ENCODE assay signal across 19 mouse cellular contexts in the genomic region with DNA sequence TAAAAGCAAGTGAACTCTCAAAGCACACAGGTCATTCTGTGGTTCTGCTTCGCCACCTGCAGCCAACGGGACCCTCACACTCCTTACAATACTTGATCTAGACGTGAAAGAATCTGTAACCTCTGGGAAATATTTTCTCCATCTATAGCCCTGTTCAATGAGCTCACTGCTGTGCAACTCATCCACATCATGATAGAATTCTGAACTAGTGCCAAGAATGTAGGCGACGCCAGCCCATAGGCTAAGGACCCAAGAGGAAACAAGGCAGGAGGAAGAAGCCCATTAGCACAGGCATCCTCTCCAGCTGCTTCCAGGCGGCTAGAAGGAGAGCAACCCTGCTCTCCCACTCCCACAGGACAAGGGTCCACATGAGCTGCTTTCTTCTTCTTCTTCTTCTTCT.
DNase-seq lines count a peak whose midpoint lies in the region; ATAC-seq and TF ChIP-seq lines count a peak whose summit lies in the region.
"Had no signal": no experiment of that assay in that cellular context is flagged by ENCODE, and none has a peak within 500 bp of the region (broad histone marks: within the 10 kb centered on the region; RNA-seq: fewer than 3 reads in every experiment).

No protein-coding gene starts in this region.

- H3K4me3 ChIP-seq in heart, postnatal 0 days (ENCODE audit: low read depth, low read length) = no peak overlapping the region
- no peak overlapping the region for H3K4me3 ChIP-seq in lung, embryonic 14.5 days (ENCODE audit: low read depth, low read length)
- no peak overlapping the region for H3K4me3 ChIP-seq in intestine, embryonic 15.5 days (replicated peaks)
- no peak overlapping the region for H3K4me3 ChIP-seq in stomach, embryonic 15.5 days (replicated peaks)
- H3K4me3 ChIP-seq: embryonic facial prominence, embryonic 15.5 days; forebrain, embryonic 12.5 days; hindbrain, embryonic 12.5 days; megakaryocyte, embryonic 14.5 days; neural tube, embryonic 12.5 days had no signal

- DNase-seq in heart, postnatal 0 days (ENCODE audit: low spot score) = no peak
- DNase-seq in heart, adult 11 months = no peak
- DNase-seq in lung, embryonic 14.5 days = peak; percentile 90
- DNase-seq in lung, postnatal 25 days (ENCODE audit: low spot score) = no peak
- DNase-seq in retina, embryonic 14.5 days (ENCODE audit: low spot score) = no peak
- DNase-seq: adrenal gland, postnatal 14 days; cerebellum, adult 2 months; gastrocnemius, postnatal 25 days; kidney, adult 9 months; left cerebral cortex, postnatal 4 days; right cerebral cortex, postnatal 25 days; thymus, adult 18-20 months had no signal

- peak overlapping the region; percentile 72 for H3K27ac ChIP-seq in heart, postnatal 0 days (ENCODE audit: low read depth)
- H3K27ac ChIP-seq in lung, embryonic 14.5 days (ENCODE audit: low read depth) = peak overlapping the region; percentile 89
- H3K27ac ChIP-seq in intestine, embryonic 15.5 days = peak overlapping the region; percentile 1; the same call in 1 of the 2 replicates
- no peak overlapping the region; the same call in 1 of the 2 replicates for H3K27ac ChIP-seq in stomach, embryonic 15.5 days
- H3K27ac ChIP-seq: embryonic facial prominence, embryonic 15.5 days; forebrain, embryonic 12.5 days; hindbrain, embryonic 12.5 days; neural tube, embryonic 12.5 days had no signal

- H3K9me3 ChIP-seq in heart, postnatal 0 days (replicated peaks; ENCODE audit: control insufficient read depth, low read length) = no peaks in the 10 kb centered on the region
- H3K9me3 ChIP-seq in lung, embryonic 14.5 days (ENCODE audit: low read depth, low read length) = no peaks in the 10 kb centered on the region
- H3K9me3 ChIP-seq in intestine, embryonic 15.5 days = no peaks in the 10 kb centered on the region
- no peaks in the 10 kb centered on the region for H3K9me3 ChIP-seq in stomach, embryonic 15.5 days
- H3K9me3 ChIP-seq: embryonic facial prominence, embryonic 15.5 days; forebrain, embryonic 12.5 days; hindbrain, embryonic 12.5 days; megakaryocyte, embryonic 14.5 days; neural tube, embryonic 12.5 days had no signal

- H3K9ac ChIP-seq in heart, postnatal 0 days (replicated peaks; ENCODE audit: low read depth, low read length) = no peak overlapping the region
- no peak overlapping the region for H3K9ac ChIP-seq in lung, embryonic 14.5 days
- H3K9ac ChIP-seq in intestine, embryonic 15.5 days = no peak overlapping the region
- H3K9ac ChIP-seq in stomach, embryonic 15.5 days = no peak overlapping the region
- H3K9ac ChIP-seq: embryonic facial prominence, embryonic 15.5 days; forebrain, embryonic 12.5 days; hindbrain, embryonic 12.5 days; neural tube, embryonic 12.5 days had no signal

- no peaks in the 10 kb centered on the region for H3K27me3 ChIP-seq in heart, postnatal 0 days (ENCODE audit: control insufficient read depth, insufficient read depth, low read length)
- no peaks in the 10 kb centered on the region for H3K27me3 ChIP-seq in lung, embryonic 14.5 days (ENCODE audit: insufficient read depth, low read length)
- no peaks in the 10 kb centered on the region for H3K27me3 ChIP-seq in intestine, embryonic 15.5 days (replicated peaks)
- H3K27me3 ChIP-seq in stomach, embryonic 15.5 days (replicated peaks) = no peaks in the 10 kb centered on the region
- H3K27me3 ChIP-seq: embryonic facial prominence, embryonic 15.5 days; forebrain, embryonic 12.5 days; hindbrain, embryonic 12.5 days; neural tube, embryonic 12.5 days had no signal

- 10% methylated on average over 6 of the region's 6 CpGs for WGBS in heart, postnatal 0 days
- 26% methylated on average over 6 of the region's 6 CpGs for WGBS in lung, embryonic 14.5 days
- WGBS in intestine, embryonic 15.5 days = 51% methylated on average over 6 of the region's 6 CpGs
- 42% methylated on average over 6 of the region's 6 CpGs for WGBS in stomach, embryonic 15.5 days

- TF ChIP-seq CTCF in heart, postnatal 0 days (IDR thresholded peaks at IDR 0.05; ENCODE audit: low read depth) = no peak
- TF ChIP-seq CTCF in lung, embryonic 14.5 days (IDR thresholded peaks at IDR 0.05; ENCODE audit: low read depth) = no peak

- H3K4me1 ChIP-seq in heart, postnatal 0 days (ENCODE audit: control insufficient read depth, insufficient read depth) = peaks cover 66% of the 10 kb centered on the region
- H3K4me1 ChIP-seq in lung, embryonic 14.5 days (ENCODE audit: insufficient read depth) = peaks cover 45% of the 10 kb centered on the region
- H3K4me1 ChIP-seq in intestine, embryonic 15.5 days (replicated peaks) = peaks cover 23% of the 10 kb centered on the region
- H3K4me1 ChIP-seq in stomach, embryonic 15.5 days = peaks cover 18% of the 10 kb centered on the region

- H3K4me2 ChIP-seq in heart, postnatal 0 days (ENCODE audit: low read depth, low read length) = no peak overlapping the region
- no peak overlapping the region for H3K4me2 ChIP-seq in lung, embryonic 14.5 days
- H3K4me2 ChIP-seq in intestine, embryonic 15.5 days (replicated peaks) = no peak overlapping the region
- H3K4me2 ChIP-seq in stomach, embryonic 15.5 days = no peak overlapping the region
- H3K4me2 ChIP-seq: embryonic facial prominence, embryonic 15.5 days; forebrain, embryonic 12.5 days; hindbrain, embryonic 12.5 days; neural tube, embryonic 12.5 days had no signal

- no peaks in the 10 kb centered on the region for H3K36me3 ChIP-seq in heart, postnatal 0 days (replicated peaks; ENCODE audit: control insufficient read depth, insufficient read depth, low read length)
- no peaks in the 10 kb centered on the region for H3K36me3 ChIP-seq in lung, embryonic 14.5 days (ENCODE audit: insufficient read depth)
- H3K36me3 ChIP-seq in intestine, embryonic 15.5 days = no peaks in the 10 kb centered on the region
- no peaks in the 10 kb centered on the region for H3K36me3 ChIP-seq in stomach, embryonic 15.5 days
- H3K36me3 ChIP-seq: embryonic facial prominence, embryonic 15.5 days; forebrain, embryonic 12.5 days; hindbrain, embryonic 12.5 days; neural tube, embryonic 12.5 days had no signal

- ATAC-seq in heart, postnatal 0 days (ENCODE audit: insufficient read depth, low read depth) = peak; percentile 34; the same call in 1 of the 2 replicates
- peak; percentile 62; the same call in 1 of the 2 replicates for ATAC-seq in lung, embryonic 14.5 days (ENCODE audit: insufficient read depth)
- peak; percentile 43 for ATAC-seq in intestine, embryonic 15.5 days
- ATAC-seq in stomach, embryonic 15.5 days (ENCODE audit: insufficient read depth, low FRiP score, low read depth) = peak; percentile 59; the same call in 1 of the 2 replicates

- TF ChIP-seq EP300 in heart, postnatal 0 days (IDR thresholded peaks at IDR 0.05; ENCODE audit: low read depth) = no peak
